Mouse (Mus musculus) heart, adult 2 months (tissue): Measurements from ENCODE around the gene Aadacl4. TPM values are rescaled to one million over a fixed set of nuclear protein-coding genes. Genes with fewer than 3 reads are reported as not detected.
"Not testable (repeated sequence)": the region's sequence is repeated elsewhere in the genome, so short reads cannot be mapped to it uniquely, and the experiment has no call there.

Experiments
- DNase-seq, 2 experiments: peaks; one replicate each; pipeline ENCODE4 v3.0.0; 2021
- H3K27ac ChIP-seq: fragments of 200-600 bp; 2 replicates; pipeline ENCODE4 v1.8.1; 2022
- H3K27me3 ChIP-seq: fragments of 200-500 bp; 2 replicates; pipeline ENCODE4 v1.6.1; 2012; ENCODE audit warnings: mild to moderate bottlenecking, low read length, inconsistent platforms, mixed read lengths; ENCODE audit not compliant: control insufficient read depth, insufficient read depth
- H3K36me3 ChIP-seq: fragments of 200-500 bp; 2 replicates; pipeline ENCODE4 v1.6.1; 2012; ENCODE audit warnings: low read length, inconsistent platforms; ENCODE audit not compliant: control insufficient read depth, insufficient read depth
- H3K4me1 ChIP-seq: fragments of 200-500 bp; 2 replicates; pipeline ENCODE4 v1.6.1; 2011; ENCODE audit warnings: low read length; ENCODE audit not compliant: control insufficient read depth, insufficient read depth
- H3K4me3 ChIP-seq: fragments of 200-600 bp; 2 replicates; pipeline ENCODE4 v1.8.1; 2022
- H3K79me2 ChIP-seq: fragments of 200-500 bp; replicated peaks from 2 replicates; pipeline ENCODE4 v1.6.1; 2012; ENCODE audit warnings: mild to moderate bottlenecking, inconsistent platforms, low read length, moderate library complexity, mixed read lengths; ENCODE audit not compliant: control insufficient read depth, insufficient read depth
- H3K9ac ChIP-seq: fragments of 200-500 bp; 2 replicates; pipeline ENCODE4 v1.6.1; 2012; ENCODE audit warnings: low read depth, mild to moderate bottlenecking, control low read depth, inconsistent platforms, low read length, mixed read lengths
- CTCF ChIP-seq: fragments of 200-600 bp; IDR thresholded peaks from 2 replicates; pipeline ENCODE4 v1.8.1; 2022; ENCODE audit warnings: antibody characterized with exemption, mild to moderate bottlenecking, moderate library complexity
- EP300 ChIP-seq: fragments of 200-500 bp; IDR thresholded peaks from 2 replicates; pipeline ENCODE4 v1.6.1; 2011; ENCODE audit warnings: low read depth, low read length, control low read depth; ENCODE audit not compliant: insufficient read depth
- POLR2A ChIP-seq: fragments of 200-500 bp; IDR thresholded peaks from 2 replicates; pipeline ENCODE4 v1.6.1; 2011; ENCODE audit warnings: mild to moderate bottlenecking, low read depth, low read length, control low read depth; ENCODE audit not compliant: insufficient read depth
- WGBS: fragments of 180-500 bp; shearing (Covaris S2); methylation state at CpG from one replicate; pipeline ENCODE4 v1.1.7; 2018; 5-methylcytosine and 5-hydroxymethylcytosine counted together
- intact Hi-C: fragments of 180-260 bp; cut with DNase I; formaldehyde crosslinking; loops from one replicate; pipeline ENCODE4 v1.15.1; 2025
- long read RNA-seq: library from polyadenylated mRNA; stranded (forward); transcript quantifications from one replicate; pipeline ENCODE4 v2.0.0, GENCODE M21; 2021
- polyA plus RNA-seq: library from polyadenylated mRNA; depleted of rRNA; stranded (reverse); fragments of >200 nt; gene quantifications from 2 replicates; pipeline ENCODE4 v1.2.3, GENCODE M21; 2012; rRNA removed
- total RNA-seq, 2 experiments: library from RNA; stranded (reverse); gene quantifications; 2 replicates each; pipeline ENCODE4 v1.2.3; 2021

The Aadacl4 gene
- total RNA-seq (not detected), polyA plus RNA-seq (not detected in 2 replicates)
- long read RNA-seq: 0 reads

DNA sequence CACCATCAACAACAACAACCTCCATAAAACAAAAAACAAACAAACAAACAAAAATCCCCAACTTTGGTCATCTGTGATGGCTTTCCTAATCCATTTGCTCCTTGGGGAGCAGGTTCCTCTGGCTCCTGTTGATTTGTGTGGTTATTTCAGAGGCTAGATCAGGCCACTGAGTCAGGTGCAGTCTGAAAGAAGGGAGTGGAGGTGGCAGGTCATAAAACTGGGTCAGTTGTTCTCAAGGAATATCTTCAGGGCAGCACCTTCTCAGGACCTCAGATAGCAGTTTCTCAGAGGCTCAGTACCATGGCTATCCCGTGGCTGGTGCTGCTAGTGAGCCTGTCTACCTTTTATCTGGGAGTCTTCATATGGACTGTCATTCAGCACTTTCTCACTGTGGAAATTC, at the start of gene Aadacl4:
Gene Aadacl4, plus strand, starts transcription at position 301 of the 400 bp plus-strand sequence.
- H3K9ac ChIP-seq: no peak within 1 kb of the TSS
- no peaks in the 10 kb centered on the region for H3K27me3 ChIP-seq
- H3K79me2 ChIP-seq: no peaks in the 10 kb centered on the region
- DNase-seq: no peak
- H3K36me3 ChIP-seq: no peaks in the 10 kb centered on the region
- intact Hi-C loops: no loop called here
- WGBS: 44% methylated on average over 1 of the region's 1 CpGs
- no peaks in the 10 kb centered on the region for H3K4me1 ChIP-seq
- no peak within 1 kb of the TSS for H3K4me3 ChIP-seq
- TF ChIP-seq CTCF (no peak), POLR2A (no peak), EP300 (no peak)
- no peak within 1 kb of the TSS for H3K27ac ChIP-seq

DNA sequence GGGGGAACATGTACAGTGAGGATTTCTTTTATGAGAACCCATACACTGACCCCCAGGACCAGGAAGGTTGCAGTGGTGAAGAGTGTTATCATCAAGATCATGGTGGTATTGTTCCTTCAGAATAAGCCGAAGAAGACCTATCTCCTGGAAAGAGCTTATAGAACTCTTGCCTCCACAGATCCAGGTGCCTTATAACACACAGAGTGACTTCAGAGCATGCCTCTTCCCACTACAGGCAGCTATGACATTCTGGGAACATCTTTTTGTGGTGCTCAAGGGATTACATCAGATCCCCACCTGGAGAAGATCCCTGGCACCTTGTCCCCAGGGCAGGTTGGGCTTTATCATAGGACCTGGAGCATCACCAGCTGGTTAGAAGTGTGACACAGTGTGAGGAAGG, 48.5 kb upstream of the Aadacl4 start, which contains the start of gene Gm13124:
Gene Gm13124, minus strand, starts transcription at position 101 of the 400 bp plus-strand sequence.
- Histone ChIP-seq H3K27ac (no peak within 1 kb of the TSS), H3K9ac (no peak within 1 kb of the TSS), H3K4me1 (no peaks in the 10 kb centered on the region), H3K4me3 (no peak within 1 kb of the TSS), H3K27me3 (no peaks in the 10 kb centered on the region), H3K36me3 (no peaks in the 10 kb centered on the region), H3K79me2 (no peaks in the 10 kb centered on the region)
- no peak for TF ChIP-seq CTCF
- TF ChIP-seq EP300: no peak
- no peak for TF ChIP-seq POLR2A
- intact Hi-C loops: no loop called here
- 85% methylated on average over 1 of the region's 1 CpGs for WGBS
- DNase-seq: no peak

GRCm38 (mm10) chr4:144567752-144568151, 45.8 kb upstream of the Aadacl4 start:
- no peak overlapping the region for H3K9ac ChIP-seq
- DNase-seq: no peak
- H3K4me1 ChIP-seq: no peaks in the 10 kb centered on the region
- no peak for TF ChIP-seq CTCF
- no peak for TF ChIP-seq POLR2A
- no peak for TF ChIP-seq EP300
- intact Hi-C loops: no loop called here
- no peak overlapping the region for H3K27ac ChIP-seq
- no peaks in the 10 kb centered on the region for H3K36me3 ChIP-seq
- H3K27me3 ChIP-seq: no peaks in the 10 kb centered on the region
- H3K4me3 ChIP-seq: no peak overlapping the region
- H3K79me2 ChIP-seq: no peaks in the 10 kb centered on the region

GRCm38 (mm10) chr4:144586207-144586606, 27.3 kb upstream of the Aadacl4 start:
- H3K27ac ChIP-seq, intact Hi-C loops, H3K79me2 ChIP-seq, H3K36me3 ChIP-seq, H3K4me1 ChIP-seq, H3K27me3 ChIP-seq, H3K9ac ChIP-seq, H3K4me3 ChIP-seq, DNase-seq: not testable (repeated sequence)
- WGBS: 81% methylated on average over 12 of the region's 16 CpGs

DNA sequence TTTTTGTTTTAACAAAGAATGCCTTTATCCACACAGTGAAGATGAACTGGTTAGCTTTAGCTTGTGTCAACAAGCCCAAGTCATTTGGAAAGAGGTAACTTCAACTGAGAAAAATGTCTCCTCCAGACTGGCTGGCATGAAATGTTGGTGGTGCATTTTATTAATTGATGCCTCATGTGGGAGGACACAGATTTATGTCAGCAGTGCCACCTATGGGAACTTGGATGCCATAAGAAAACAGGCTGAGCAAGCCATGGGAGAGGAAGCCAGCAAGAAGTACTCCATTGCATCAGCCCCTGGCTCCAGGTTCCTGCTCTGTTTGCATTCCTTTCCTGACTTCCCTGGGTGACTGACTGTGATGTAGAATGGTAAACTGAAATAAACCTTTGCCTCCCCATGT, 20.7 kb upstream of the Aadacl4 start:
- no peaks in the 10 kb centered on the region for H3K4me1 ChIP-seq
- H3K27ac ChIP-seq: no peak overlapping the region
- no peak overlapping the region for H3K9ac ChIP-seq
- H3K36me3 ChIP-seq: no peaks in the 10 kb centered on the region
- H3K27me3 ChIP-seq: no peaks in the 10 kb centered on the region
- intact Hi-C loops: no loop called here
- TF ChIP-seq POLR2A (no peak), EP300 (no peak), CTCF (no peak)
- DNase-seq: no peak
- H3K79me2 ChIP-seq: no peaks in the 10 kb centered on the region
- H3K4me3 ChIP-seq: no peak overlapping the region

DNA sequence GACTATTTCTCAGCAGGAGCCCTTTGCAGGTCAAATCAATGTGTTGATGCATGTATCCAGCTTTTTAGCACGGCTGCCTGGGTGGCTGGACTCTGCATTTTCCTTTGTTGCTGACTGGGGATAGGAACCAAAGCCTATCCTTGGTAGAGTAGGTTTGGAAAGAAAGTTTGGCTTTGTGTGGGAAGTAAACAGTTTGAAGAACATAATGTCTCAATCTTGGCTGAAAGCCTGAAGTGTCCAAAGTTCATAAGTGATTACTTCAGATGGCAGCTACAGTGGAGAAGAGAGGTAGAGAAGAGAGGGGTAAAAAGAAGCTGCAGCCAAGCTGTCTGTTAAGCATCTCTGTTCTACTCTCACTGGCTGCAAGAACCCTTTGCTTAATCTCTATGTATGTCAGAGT, 1.1 kb downstream of the Aadacl4 start:
- DNase-seq: no peak
- no peaks in the 10 kb centered on the region for H3K4me1 ChIP-seq

More for the DNA sequence above, 1.1 kb downstream of the Aadacl4 start:
- H3K36me3 ChIP-seq: no peaks in the 10 kb centered on the region
- no peak overlapping the region for H3K27ac ChIP-seq
- intact Hi-C loops: no loop called here
- H3K27me3 ChIP-seq: no peaks in the 10 kb centered on the region
- WGBS: 51% methylated on average over 1 of the region's 1 CpGs
- no peak overlapping the region for H3K4me3 ChIP-seq
- no peak for TF ChIP-seq EP300
- TF ChIP-seq POLR2A: no peak
- no peak for TF ChIP-seq CTCF
- H3K79me2 ChIP-seq: no peaks in the 10 kb centered on the region
- H3K9ac ChIP-seq: no peak overlapping the region
